Mouse (Mus musculus) hindbrain, embryonic 11.5 days (tissue): ENCODE measurements around the gene Neurog3. TPM values are rescaled to one million over a fixed set of nuclear protein-coding genes. Genes with fewer than 3 reads are reported as not detected.

ENCODE experiments used
- ATAC-seq: fragments of 200-750 bp; cut with Nextera tagmentation; 2 replicates; pipeline ENCODE4 v1.8.0; 2017; ENCODE audit warnings: mild to moderate bottlenecking, moderate TSS enrichment, moderate library complexity; ENCODE audit not compliant: low FRiP score
- DNase-seq: peaks from one replicate; pipeline ENCODE4 v3.0.0-alpha.2; 2015; ENCODE audit warnings: low spot score
- H3K27ac ChIP-seq: fragments of 300-500 bp; sonication (generic); 2 replicates; pipeline ENCODE4 v1.5.1; 2014; ENCODE audit warnings: mild to moderate bottlenecking, low read depth, low read length
- H3K27me3 ChIP-seq: fragments of 300-500 bp; sonication (generic); 2 replicates; pipeline ENCODE4 v1.6.1; 2014; ENCODE audit warnings: mild to moderate bottlenecking, low read length, moderate library complexity, mixed read lengths; ENCODE audit not compliant: control insufficient read depth, insufficient read depth
- H3K36me3 ChIP-seq: fragments of 300-500 bp; sonication (generic); 2 replicates; pipeline ENCODE4 v1.6.1; 2014; ENCODE audit warnings: mild to moderate bottlenecking, low read length, moderate library complexity, mixed read lengths; ENCODE audit not compliant: control insufficient read depth, insufficient read depth
- H3K4me1 ChIP-seq: fragments of 300-500 bp; sonication (generic); replicated peaks from 2 replicates; pipeline ENCODE4 v1.6.1; 2014; ENCODE audit warnings: low read length, mixed read lengths; ENCODE audit not compliant: control insufficient read depth, insufficient read depth
- H3K4me2 ChIP-seq: fragments of 300-500 bp; sonication (generic); replicated peaks from 2 replicates; pipeline ENCODE4 v1.6.1; 2014; ENCODE audit warnings: mild to moderate bottlenecking, low read depth, low read length
- H3K4me3 ChIP-seq: fragments of 300-500 bp; sonication (generic); 2 replicates; pipeline ENCODE4 v1.5.1; 2014; ENCODE audit warnings: low read depth, low read length
- H3K9ac ChIP-seq: fragments of 300-500 bp; sonication (generic); 2 replicates; pipeline ENCODE4 v1.6.1; 2014; ENCODE audit warnings: low read depth, low read length
- H3K9me3 ChIP-seq: fragments of 300-500 bp; sonication (generic); 2 replicates; pipeline ENCODE4 v1.6.1; 2016; ENCODE audit warnings: low read length; ENCODE audit not compliant: control insufficient read depth
- WGBS: fragments of 180-500 bp; shearing (Covaris S2); extraction: QIAGEN DNeasy Blood & Tissue Kit; methylation state at CpG from one replicate; pipeline ENCODE4 v1.1.7; 2014; 5-methylcytosine and 5-hydroxymethylcytosine counted together
- polyA plus RNA-seq: library from polyadenylated mRNA; unstranded; fragments of >200 nt; fragmentation: Nextera tagmentation; extraction: Ambion mirVana; gene quantifications from 2 replicates; pipeline ENCODE4 v1.2.1, GENCODE M21; 2014

The Neurog3 gene
- polyA plus RNA-seq, 1 experiment from 2014 or later, result 2.1 TPM

- H3K27me3 ChIP-seq, result no peaks in the 10 kb centered on the region
Measured at GRCm38 (mm10) chr10:62101504-62102439, 31.1 kb upstream of the Neurog3 start.

DNA sequence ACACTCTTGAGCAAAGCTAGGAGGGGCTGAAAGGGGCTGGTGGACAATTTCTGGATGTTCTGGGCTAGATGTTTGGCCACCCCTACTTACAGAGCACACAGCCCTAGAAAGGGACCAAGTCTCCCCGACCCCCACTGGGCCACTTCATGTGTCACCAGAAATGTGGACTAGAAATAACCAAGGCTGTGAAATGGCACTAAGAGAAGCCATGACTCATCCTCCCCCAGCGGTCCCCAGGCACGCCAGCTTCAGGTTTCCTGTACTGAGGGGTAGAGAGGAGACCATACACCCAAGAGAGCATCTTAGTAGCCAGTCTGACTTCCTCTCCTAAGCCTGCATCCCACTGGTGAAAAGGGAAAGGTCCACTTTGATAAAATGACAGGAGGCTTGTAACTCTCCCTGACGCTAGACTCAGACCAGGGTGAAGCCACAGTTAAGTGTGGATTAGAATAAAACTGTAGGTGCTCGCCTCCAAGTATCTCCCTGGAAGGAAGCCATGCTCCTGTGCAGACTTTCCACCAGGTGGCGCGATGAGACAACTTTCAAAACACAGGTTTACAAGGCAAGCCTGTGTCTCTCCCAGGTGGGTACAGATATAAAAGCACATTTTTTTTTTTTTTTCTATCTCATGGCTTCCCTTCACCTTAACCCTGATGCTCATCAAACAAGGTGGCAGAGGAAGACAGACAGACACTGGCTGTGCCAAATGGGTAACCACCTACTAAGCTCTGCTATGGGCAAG, 27.9 kb upstream of the Neurog3 start:
- Histone ChIP-seq H3K4me3 (no peak overlapping the region), H3K4me2 (no peak overlapping the region), H3K27me3 (peaks cover 15% of the 10 kb centered on the region), H3K9me3 (no peaks in the 10 kb centered on the region), H3K9ac (no peak overlapping the region), H3K36me3 (no peaks in the 10 kb centered on the region), H3K4me1 (peaks cover 6% of the 10 kb centered on the region), H3K27ac (no peak overlapping the region)
- ATAC-seq (no peak), DNase-seq (peak; percentile 74)
- 36% methylated on average over 7 of the region's 7 CpGs for WGBS

More at GRCm38 (mm10) chr10:62101504-62102439, 31.1 kb upstream of the Neurog3 start:
- no peak overlapping the region for H3K4me3 ChIP-seq
- H3K4me2 ChIP-seq, result no peak overlapping the region
- WGBS, result 16% methylated on average over 7 of the region's 7 CpGs
- no peaks in the 10 kb centered on the region for H3K9me3 ChIP-seq
- peak overlapping the region; percentile 80 for H3K27ac ChIP-seq
- peaks cover 6% of the 10 kb centered on the region for H3K4me1 ChIP-seq
- H3K36me3 ChIP-seq, result no peaks in the 10 kb centered on the region
- DNase-seq (peak; percentile 88), ATAC-seq (peak; percentile 68)
- H3K9ac ChIP-seq, result no peak overlapping the region

DNA sequence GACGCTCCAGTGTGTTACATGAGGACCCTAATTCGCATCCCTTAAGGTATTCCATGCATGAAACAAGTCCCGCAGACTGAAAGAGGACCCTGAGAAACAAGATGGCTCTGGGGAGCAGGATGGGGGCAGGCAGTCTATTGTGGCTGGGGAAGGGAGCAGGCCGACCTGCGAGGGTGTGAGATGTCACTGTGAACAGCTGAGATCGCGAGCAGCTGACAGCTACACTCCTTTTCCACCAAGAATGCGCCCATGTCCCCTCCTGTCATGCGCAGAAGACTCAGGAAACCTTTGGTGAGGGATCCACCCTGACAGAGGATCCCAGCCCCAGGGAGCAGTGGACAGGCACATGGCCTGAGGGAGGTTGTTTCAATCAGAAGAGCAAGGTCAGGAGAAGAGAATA, 25.8 kb upstream of the Neurog3 start:
- Histone ChIP-seq H3K27me3 (peaks cover 25% of the 10 kb centered on the region), H3K9me3 (no peaks in the 10 kb centered on the region), H3K36me3 (no peaks in the 10 kb centered on the region), H3K4me1 (peaks cover 2% of the 10 kb centered on the region), H3K9ac (no peak overlapping the region), H3K4me3 (no peak overlapping the region), H3K27ac (no peak overlapping the region), H3K4me2 (no peak overlapping the region)
- 62% methylated on average over 9 of the region's 9 CpGs for WGBS
- no peak for DNase-seq
- no peak for ATAC-seq

GRCm38 (mm10) chr10:62110504-62111206, 22.2 kb upstream of the Neurog3 start:
- peak overlapping the region; percentile 93 for H3K4me2 ChIP-seq
- H3K36me3 ChIP-seq, result no peaks in the 10 kb centered on the region
- DNase-seq (peak; percentile 91), ATAC-seq (peak; percentile 81)
- H3K4me1 ChIP-seq, result peaks cover 2% of the 10 kb centered on the region
- no peak overlapping the region for H3K27ac ChIP-seq
- under 1% methylated on average over 48 of the region's 57 CpGs for WGBS
- peak overlapping the region; percentile 82 for H3K9ac ChIP-seq
- H3K27me3 ChIP-seq, result peaks cover 29% of the 10 kb centered on the region
- H3K9me3 ChIP-seq, result no peaks in the 10 kb centered on the region
- peak overlapping the region; percentile 68 for H3K4me3 ChIP-seq

GRCm38 (mm10) chr10:62111207-62111576, 21.7 kb upstream of the Neurog3 start:
- Histone ChIP-seq H3K9ac (no peak overlapping the region), H3K9me3 (no peaks in the 10 kb centered on the region), H3K4me1 (peaks cover 2% of the 10 kb centered on the region), H3K27ac (no peak overlapping the region), H3K36me3 (no peaks in the 10 kb centered on the region), H3K4me2 (no peak overlapping the region; the same call in 1 of the 2 replicates), H3K27me3 (peaks cover 29% of the 10 kb centered on the region), H3K4me3 (peak overlapping the region; percentile 68)
- DNase-seq (no peak), ATAC-seq (peak; percentile 30)
- 52% methylated on average over 6 of the region's 6 CpGs for WGBS

DNA sequence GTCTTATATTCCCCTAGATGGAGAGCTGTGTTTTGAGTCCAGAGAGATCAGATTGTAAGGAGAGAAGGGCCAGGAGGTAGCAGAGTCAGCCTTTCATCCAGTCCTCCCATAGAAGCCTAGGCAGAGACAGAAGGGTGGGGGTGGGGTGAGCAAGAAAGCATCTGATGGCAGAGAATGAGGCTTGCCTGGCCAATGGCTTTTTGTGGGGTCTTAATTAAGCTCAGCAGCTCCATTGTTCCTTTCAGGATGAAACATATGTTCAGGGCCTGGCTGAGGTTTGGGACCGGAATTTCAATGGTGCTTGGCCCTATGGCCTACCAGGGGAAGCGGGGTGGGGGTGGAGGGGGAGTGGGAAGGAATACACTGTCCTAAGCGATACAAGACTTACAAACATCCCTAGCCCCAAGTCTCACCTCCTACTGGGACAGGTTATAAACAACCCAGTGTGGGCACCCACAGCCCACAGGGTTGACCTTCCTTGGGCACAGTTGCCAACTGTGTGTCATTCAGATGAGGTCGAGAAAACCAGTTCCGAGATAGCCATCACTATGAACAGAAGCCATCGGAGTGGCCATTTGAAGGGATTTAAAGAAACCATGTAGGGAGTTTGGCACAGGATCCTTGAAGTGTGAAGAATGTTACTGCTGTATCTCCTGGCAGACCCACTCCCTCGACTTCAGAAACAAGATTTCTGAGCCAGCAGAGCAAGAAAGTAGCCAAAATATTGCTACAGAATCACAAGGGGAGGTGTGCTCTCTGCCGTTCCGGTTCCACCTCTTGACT, 18.8 kb upstream of the Neurog3 start:
- peak; percentile 52; the same call in 1 of the 2 replicates for ATAC-seq

GRCm38 (mm10) chr10:62127137-62127536, 5.8 kb upstream of the Neurog3 start:
- ATAC-seq (no peak), DNase-seq (no peak)
- Histone ChIP-seq H3K4me1 (no peaks in the 10 kb centered on the region), H3K27ac (no peak overlapping the region), H3K9me3 (no peaks in the 10 kb centered on the region), H3K4me2 (no peak overlapping the region), H3K36me3 (no peaks in the 10 kb centered on the region), H3K4me3 (no peak overlapping the region), H3K27me3 (peaks cover 52% of the 10 kb centered on the region), H3K9ac (no peak overlapping the region)
- WGBS, result 44% methylated on average over 6 of the region's 6 CpGs

More for the DNA sequence above, 18.8 kb upstream of the Neurog3 start:
- H3K27me3 ChIP-seq, result peaks cover 23% of the 10 kb centered on the region
- H3K4me2 ChIP-seq, result no peak overlapping the region
- no peak overlapping the region for H3K9ac ChIP-seq
- no peaks in the 10 kb centered on the region for H3K9me3 ChIP-seq
- 60% methylated on average over 9 of the region's 9 CpGs for WGBS
- DNase-seq, result no peak
- H3K27ac ChIP-seq, result no peak overlapping the region; the same call in 1 of the 2 replicates
- H3K4me1 ChIP-seq, result peaks cover 2% of the 10 kb centered on the region
- H3K4me3 ChIP-seq, result no peak overlapping the region
- H3K36me3 ChIP-seq, result no peaks in the 10 kb centered on the region
